Mouse (Mus musculus) spleen, adult 2 months (tissue): ENCODE results near the gene Otog.

Experiments used
- CTCF ChIP-seq: fragments of 200-500 bp; IDR thresholded peaks from 2 replicates; pipeline ENCODE4 v1.5.1; 2011; ENCODE audit warnings: mild to moderate bottlenecking, inconsistent platforms; ENCODE audit not compliant: insufficient read depth, insufficient read length, insufficient replicate concordance; ENCODE audit errors: extremely low read depth
- POLR2A ChIP-seq: fragments of 200-500 bp; IDR thresholded peaks from 2 replicates; pipeline ENCODE4 v1.6.1; 2011; ENCODE audit warnings: low read depth, low read length, inconsistent platforms

DNA sequence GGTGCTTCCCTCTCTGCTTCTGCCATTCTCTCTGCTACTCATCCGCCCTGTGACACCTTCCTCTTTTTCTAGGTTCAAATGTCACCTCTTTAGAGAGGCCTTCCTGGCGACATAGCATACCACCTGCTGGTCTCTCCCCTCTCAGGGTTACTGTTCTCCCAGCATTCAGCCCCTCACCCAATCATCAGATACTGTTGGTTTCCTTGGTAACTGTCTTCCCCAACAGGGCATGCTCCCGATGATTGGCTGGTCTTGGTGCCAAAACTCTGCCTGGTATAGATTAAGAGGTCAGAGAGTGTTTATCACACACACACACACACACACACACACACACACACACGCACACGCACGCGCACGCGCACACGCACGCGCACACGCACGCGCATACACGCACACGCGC, 4.8 kb upstream of the Otog start:
- TF ChIP-seq POLR2A (no peak), CTCF (no peak)
